Comparison of ENCODE assay signal across 15 mouse cellular contexts in genomic region chr10:124570746-124571145, GRCm38 (mm10).
DNase-seq lines count a peak whose midpoint lies in the region; ATAC-seq and TF ChIP-seq lines count a peak whose summit lies in the region.
"Had no signal": no experiment of that assay in that cellular context is flagged by ENCODE, and none has a peak within 500 bp of the region (broad histone marks: within the 10 kb centered on the region; RNA-seq: fewer than 3 reads in every experiment).

No protein-coding gene starts in this region.

- 48% methylated on average over 4 of the region's 4 CpGs for WGBS in liver, adult 2 months
- 81% methylated on average over 4 of the region's 4 CpGs for WGBS in liver, embryonic 11.5 days

- no peaks in the 10 kb centered on the region for H3K36me3 ChIP-seq in liver, adult 2 months (ENCODE audit: control insufficient read depth, insufficient read depth, low read length)
- H3K36me3 ChIP-seq in liver, embryonic 11.5 days (ENCODE audit: control insufficient read depth, insufficient read depth, low read length): no peaks in the 10 kb centered on the region
- H3K36me3 ChIP-seq: G1E; heart, embryonic 12.5 days; limb, embryonic 10.5 days; midbrain, embryonic 12.5 days had no signal

- ATAC-seq in liver, embryonic 11.5 days (replicated peaks; ENCODE audit: low FRiP score): no peak
- ATAC-seq: hindbrain, embryonic 16.5 days had no signal

- H3K4me1 ChIP-seq in liver, adult 2 months (ENCODE audit: control insufficient read depth, insufficient read depth, low read length): no peaks in the 10 kb centered on the region
- no peaks in the 10 kb centered on the region for H3K4me1 ChIP-seq in liver, embryonic 11.5 days (replicated peaks; ENCODE audit: control insufficient read depth, insufficient read depth, low read length)
- H3K4me1 ChIP-seq: heart, embryonic 12.5 days; limb, embryonic 10.5 days; midbrain, embryonic 12.5 days had no signal

- H3K9me3 ChIP-seq in liver, embryonic 11.5 days (ENCODE audit: control insufficient read depth, low read length): no peaks in the 10 kb centered on the region
- H3K9me3 ChIP-seq: limb, embryonic 10.5 days; midbrain, embryonic 12.5 days had no signal

- peak; percentile 64 to 78 for DNase-seq in cerebellum, postnatal 10 days
- no peak for DNase-seq in cerebellum, adult 9-11 months
- DNase-seq in liver, adult 2 months (ENCODE audit: extremely low read depth, low read depth, low spot score): peak; percentile 43
- no peak for DNase-seq in liver, embryonic 11.5 days (ENCODE audit: low spot score)
- peak; percentile 58 to 66 for DNase-seq in layer of hippocampus, postnatal 36 days
- DNase-seq in right cerebral cortex, postnatal 4 days: peak; percentile 71
- no peak for DNase-seq in spleen, postnatal 36 days (ENCODE audit: low spot score in 2 of 2)
- DNase-seq in gastrocnemius, adult 8-10 months (ENCODE audit: low spot score in 2 of 2): no peak
- DNase-seq: lung, embryonic 14.5 days; thymus, postnatal 4 days had no signal

- no peak overlapping the region for H3K9ac ChIP-seq in liver, adult 2 months (ENCODE audit: low read depth, low read length)
- no peak overlapping the region for H3K9ac ChIP-seq in liver, embryonic 11.5 days (ENCODE audit: low read depth, low read length)
- H3K9ac ChIP-seq: heart, embryonic 12.5 days; lung, embryonic 14.5 days; midbrain, embryonic 12.5 days had no signal

- no peak overlapping the region for H3K4me2 ChIP-seq in liver, embryonic 11.5 days
- H3K4me2 ChIP-seq: heart, embryonic 12.5 days; lung, embryonic 14.5 days; midbrain, embryonic 12.5 days had no signal

- no peaks in the 10 kb centered on the region for H3K27me3 ChIP-seq in liver, adult 2 months (ENCODE audit: control insufficient read depth, insufficient read depth, low read length)
- H3K27me3 ChIP-seq in liver, embryonic 11.5 days (replicated peaks; ENCODE audit: control insufficient read depth, insufficient read depth, low read length): no peaks in the 10 kb centered on the region
- H3K27me3 ChIP-seq: heart, embryonic 12.5 days; midbrain, embryonic 12.5 days had no signal

- no peak for TF ChIP-seq POLR2A in liver, adult 2 months (IDR thresholded peaks at IDR 0.05; ENCODE audit: extremely low read depth, insufficient read depth, low read length)

- no peak overlapping the region for H3K4me3 ChIP-seq in liver, adult 2 months (ENCODE audit: insufficient read depth, low read depth, low read length)
- H3K4me3 ChIP-seq in liver, embryonic 11.5 days (ENCODE audit: low read depth, low read length): no peak overlapping the region
- H3K4me3 ChIP-seq: heart, embryonic 12.5 days; limb, embryonic 10.5 days; midbrain, embryonic 12.5 days had no signal

- H3K79me2 ChIP-seq in liver, adult 2 months (ENCODE audit: control insufficient read depth, insufficient read depth, low read length): no peaks in the 10 kb centered on the region

- TF ChIP-seq CTCF in liver, adult 2 months (IDR thresholded peaks at IDR 0.05; ENCODE audit: low read depth, low read length): no peak

- H3K27ac ChIP-seq in liver, adult 2 months (replicated peaks; ENCODE audit: insufficient read depth, low read depth, low read length): no peak overlapping the region
- no peak overlapping the region for H3K27ac ChIP-seq in liver, embryonic 11.5 days (ENCODE audit: low read depth, low read length)
- H3K27ac ChIP-seq: limb, embryonic 10.5 days; midbrain, embryonic 12.5 days had no signal

Comparison
In these comparisons a context has a peak if more than half of its experiments do, and no peak if none do; other contexts are left out.
1. DNase-seq: peak in cerebellum, postnatal 10 days (2 of 2), liver, adult 2 months (single experiment), layer of hippocampus, postnatal 36 days (2 of 2) and right cerebral cortex, postnatal 4 days (single experiment); none in cerebellum, adult 9-11 months (single experiment), liver, embryonic 11.5 days (single experiment), spleen, postnatal 36 days (0 of 2) and gastrocnemius, adult 8-10 months (0 of 2).